Mouse (Mus musculus): ENCODE data around the gene Nkx2-9.

Gene Nkx2-9

DNA sequence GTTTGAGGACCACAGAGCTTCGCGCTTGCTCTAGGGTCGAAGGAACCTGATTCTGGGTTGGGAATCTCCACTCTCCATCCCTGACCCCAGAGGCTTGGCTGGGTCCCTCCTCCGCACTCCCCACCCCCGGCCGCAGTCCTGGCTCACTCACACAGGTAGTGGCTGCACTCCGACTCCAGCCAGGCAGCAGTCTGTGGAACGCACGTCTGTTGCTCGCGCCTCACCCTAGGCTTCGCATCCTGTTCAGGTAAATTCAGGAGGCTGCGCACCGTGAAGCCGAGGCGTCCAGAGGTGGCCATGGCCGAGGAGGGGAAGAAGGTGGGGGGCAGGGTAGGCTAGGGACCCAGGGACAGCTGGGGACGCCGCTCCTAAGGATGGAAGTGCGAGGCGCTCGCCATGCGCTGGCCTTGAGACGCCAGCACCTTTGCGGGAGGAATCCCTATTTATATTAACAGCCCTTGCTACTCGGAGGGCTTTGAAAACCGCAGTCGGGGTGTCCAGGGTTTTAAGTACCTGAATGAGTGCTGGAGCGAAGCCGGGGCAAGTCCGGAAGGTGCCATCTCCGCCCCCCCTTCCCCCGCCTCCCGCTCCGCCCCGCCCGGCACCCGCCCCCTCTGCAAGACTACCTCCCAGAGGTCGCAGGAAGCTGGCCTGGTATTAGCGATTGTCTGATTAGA lies at the start of gene Nkx2-9:
Gene Nkx2-9, minus strand, starts transcription at position 524 of the 677 bp plus-strand sequence.
- DNase-seq, result no peak

DNA sequence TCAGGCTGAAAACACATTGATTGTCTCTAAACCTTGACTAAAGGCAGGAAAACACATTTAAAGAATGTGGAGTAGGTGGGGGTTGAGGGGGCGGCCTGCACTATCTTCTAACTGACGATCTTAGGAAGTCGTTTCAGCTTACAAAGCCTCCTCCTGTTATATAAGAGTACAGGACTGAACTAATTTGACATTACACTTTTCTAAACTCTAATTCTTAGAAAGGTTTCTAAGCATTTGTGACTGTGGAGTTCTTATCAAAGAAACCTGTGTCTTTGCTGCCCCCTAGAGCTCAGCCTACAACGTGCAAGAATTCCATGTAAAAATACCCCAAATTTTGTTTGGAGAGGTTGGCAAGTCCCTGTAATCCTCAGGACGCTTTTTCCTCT lies 24.1 kb upstream of the Nkx2-9 start:
- no peak for DNase-seq

DNA sequence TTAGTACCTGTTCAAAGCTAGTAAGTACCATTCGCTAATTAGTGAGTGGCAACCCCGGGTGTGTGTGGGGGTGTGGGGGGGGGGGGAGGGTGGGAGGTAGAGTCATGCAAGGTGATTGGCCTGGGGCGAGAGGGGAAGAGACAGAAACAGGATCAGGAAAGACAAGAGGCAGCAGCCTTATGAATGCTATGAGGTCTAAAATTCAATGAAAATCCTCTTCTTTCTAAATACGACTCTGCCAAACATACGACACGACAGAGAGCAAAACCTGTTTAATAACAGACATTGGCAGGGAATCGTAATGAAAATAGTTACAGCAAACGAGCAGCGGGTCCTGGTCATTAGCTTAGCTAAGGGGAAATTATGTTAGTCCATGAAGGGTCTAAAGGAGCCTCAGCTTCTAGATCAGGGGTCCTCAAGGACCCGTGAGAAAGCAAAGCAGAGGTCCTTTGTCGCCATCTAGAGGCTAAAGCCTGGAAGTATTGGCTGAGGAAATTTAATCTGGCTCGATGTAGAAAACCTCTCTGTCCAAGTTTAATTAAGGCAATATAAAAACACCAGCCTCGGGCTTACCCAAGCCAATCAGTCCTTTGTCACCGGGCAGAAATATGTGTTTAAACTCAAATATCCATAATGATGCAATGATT lies 23.6 kb upstream of the Nkx2-9 start:
- DNase-seq, result no peak

DNA sequence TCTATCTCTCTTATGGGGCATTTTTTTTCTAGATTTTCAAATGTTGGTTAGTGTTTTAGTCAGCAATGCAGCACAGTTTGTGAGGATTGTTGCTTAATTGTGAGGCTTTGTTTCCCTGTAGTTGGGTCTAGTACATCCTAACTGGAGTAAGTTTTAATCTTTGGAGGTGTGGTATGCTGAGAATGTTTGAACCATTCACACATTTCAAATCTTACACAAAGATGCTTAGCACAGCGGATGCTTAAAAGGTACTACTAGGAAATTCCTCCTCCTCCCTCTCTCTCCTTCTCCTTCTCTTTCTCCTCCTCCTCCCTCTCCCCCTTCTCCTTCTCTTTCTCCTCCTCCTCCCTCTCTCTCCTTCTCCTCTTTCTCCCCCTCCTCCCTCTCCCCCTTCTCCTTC lies 3.0 kb upstream of the Nkx2-9 start:
- no peak for DNase-seq

DNA sequence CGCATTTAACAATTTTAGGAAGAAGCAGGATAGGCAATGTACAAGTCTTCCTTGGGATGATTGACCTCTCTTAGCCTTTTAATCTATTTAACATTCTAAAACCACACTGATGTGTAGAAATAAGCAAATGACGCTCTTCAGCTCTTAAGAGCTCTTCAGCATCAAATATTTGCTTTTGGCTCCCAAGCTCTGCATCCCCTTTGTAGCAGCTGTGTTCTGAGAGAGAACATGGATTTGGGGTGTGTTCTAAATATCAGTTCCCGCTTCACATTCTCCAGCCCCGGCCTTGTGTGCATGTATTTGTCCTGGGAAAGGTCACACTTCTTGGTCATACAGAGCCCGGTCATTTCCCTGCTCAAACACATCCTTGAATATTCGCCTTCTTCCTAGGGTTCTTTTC lies 2.3 kb upstream of the Nkx2-9 start:
- DNase-seq, result no peak

DNA sequence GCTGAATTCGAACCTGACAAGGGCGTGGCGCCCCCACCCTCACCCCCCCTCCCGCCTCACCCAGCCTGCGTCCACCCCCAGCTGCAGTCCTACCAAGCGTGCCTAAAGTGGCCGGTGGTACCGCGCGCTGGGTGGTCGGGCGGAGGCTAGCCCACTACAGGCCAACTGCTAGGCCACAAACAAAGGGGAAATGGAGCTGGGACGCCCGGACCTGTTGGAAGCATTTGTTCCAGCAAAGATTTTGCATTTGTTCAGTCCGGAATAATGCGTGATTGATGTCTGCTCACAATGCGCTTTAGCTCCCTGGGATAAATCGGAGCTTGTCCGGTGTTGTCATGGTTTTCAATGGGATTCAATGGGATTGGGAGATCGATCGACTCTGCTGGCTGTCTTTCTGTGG lies 1.4 kb upstream of the Nkx2-9 start:
- no peak for DNase-seq

DNA sequence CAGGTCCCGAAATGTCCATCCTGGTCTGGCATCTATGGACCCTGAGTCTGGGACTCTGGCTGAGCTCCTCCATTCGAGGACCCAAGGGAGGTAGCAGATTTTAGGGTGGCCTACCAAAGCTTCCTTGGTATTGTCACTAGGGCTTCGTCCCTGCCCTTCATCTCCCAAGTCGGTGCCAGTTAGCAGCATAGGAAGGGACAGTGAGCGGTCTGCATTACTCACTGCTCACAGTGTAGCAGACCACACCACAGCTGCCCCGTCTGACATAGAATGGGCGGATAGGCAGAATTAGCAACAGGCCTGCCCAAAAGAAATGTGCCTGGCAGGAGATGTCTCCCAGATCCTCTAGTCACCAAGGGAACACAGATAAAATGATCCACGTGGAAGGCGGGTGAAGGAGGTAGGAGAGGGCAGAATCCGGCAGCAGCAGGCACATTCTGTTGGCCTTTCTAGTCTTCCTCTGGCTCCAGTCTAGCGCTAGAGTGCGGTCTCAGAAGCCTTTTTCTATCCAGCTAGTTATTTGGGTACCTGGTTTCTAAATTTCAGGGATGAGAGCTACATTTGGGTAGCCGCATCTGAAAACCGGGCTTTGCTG lies 929 bp upstream of the Nkx2-9 start:
- no peak for DNase-seq

DNA sequence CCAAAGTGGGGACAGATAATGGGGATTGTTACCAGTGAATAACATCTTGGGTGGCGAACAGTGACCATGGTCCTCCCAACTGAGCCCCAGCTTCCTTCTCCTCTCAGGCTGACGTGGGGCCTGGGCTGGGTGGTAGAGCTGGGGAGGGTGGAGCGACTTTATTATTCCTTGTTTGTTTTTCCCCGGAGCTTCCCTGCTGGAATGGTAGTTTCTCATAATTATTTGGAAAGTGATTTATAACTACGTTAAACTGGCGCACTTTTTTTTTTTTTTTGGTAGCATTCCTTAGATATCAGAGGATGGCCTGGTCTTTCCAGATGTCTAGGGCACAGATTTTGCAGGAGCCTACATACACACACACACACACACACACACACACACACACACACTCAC lies 350 bp upstream of the Nkx2-9 start:
- no peak for DNase-seq

DNA sequence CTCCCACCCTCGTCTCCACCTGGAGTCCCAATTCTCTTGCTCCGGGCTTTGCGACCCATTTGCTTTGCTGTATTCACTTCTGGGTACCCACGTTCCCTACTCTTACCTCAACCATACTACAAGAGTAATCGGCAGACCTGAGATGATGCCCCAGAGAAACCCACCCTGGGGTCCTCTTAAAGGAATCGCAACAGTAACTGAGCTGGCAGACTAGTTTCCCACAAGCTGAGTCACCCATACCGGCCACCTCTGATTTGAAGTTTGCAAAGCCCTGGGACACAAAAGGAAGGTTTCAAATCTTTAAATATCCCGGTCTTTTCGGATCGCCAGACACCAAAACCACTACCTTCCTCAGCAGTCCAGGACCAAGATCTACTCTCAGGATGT lies 742 bp downstream of the Nkx2-9 start:
- no peak for DNase-seq

DNA sequence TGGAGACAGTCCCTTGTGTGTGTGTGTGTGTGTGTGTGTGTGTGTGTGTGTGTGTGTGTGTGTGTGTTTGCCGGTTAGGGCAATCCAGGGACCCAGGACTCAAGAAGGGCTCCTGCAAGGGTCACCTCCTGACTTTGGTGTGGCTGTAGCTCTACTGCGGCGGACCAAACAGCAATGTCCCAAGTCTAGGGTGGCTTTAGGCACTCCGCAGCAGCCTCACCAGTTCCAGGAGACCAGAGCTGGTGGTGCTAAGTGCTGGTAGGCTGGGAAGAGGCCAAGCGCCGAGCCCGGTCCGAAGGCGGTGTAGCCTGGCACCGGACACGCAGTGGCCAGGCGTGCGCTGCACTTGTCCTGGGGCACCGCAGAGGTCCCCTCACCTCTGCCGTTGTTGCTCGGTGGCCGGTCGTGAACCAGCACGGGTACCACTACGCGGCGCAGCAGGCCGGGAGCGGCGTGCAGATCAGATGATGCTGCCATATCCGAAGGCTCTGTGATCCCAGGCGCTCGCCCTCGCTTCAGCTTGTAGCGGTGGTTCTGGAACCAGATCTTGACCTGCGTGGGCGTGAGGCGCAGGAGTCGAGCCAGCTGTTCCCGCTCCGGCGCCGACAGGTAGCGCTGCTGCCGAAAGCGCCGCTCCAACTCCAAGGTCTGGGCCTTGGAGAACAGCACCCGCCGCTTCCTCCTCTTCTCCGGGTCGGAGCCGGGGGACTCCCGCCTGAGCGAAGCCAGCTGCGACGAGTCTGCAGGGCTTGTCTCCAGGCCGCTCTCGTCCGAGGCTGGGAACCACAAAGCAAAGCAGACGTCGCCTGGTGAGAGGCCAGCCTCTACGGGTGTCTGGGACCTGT lies 1.4 kb downstream of the Nkx2-9 start:
- no peak for DNase-seq

DNA sequence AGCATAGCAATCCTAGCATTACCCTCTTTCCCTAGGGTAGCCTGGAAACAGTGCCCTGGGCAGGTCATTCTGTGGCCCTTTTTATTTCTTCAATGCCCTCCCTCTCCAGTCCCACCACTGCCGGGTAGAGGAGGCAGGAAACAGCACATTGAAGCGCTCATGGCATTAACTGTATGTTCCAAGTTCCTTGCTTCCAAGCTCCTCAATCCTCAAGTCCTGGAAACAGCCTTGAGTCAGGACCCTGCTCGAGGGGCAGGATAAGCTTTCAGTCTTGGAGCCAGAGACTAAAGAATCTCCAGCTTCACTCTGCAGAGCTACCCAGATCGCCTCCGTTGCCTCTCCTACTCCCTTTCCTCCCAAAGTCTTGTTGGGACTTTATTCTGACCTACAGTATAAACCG lies 2.2 kb downstream of the Nkx2-9 start:
- no peak for DNase-seq

DNA sequence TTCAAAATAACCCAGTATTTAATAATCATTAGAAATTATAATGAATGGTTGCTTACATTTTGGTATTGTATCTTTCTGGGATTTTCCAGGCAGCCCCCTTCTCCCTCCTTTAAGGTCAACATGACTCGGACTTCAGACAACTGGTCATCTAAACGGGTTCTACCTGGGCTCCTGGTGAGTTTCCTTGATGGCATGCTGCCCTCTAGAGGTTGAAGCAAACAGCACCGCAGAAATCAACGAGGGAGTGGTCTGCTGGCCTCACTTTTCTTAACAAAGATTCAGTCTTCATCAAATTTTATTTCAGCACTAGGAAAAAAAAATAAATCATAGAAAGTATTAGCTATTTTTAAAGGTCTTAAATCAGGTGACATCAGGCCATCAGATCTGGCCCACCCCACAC lies 21.4 kb downstream of the Nkx2-9 start:
- DNase-seq, result no peak

DNA sequence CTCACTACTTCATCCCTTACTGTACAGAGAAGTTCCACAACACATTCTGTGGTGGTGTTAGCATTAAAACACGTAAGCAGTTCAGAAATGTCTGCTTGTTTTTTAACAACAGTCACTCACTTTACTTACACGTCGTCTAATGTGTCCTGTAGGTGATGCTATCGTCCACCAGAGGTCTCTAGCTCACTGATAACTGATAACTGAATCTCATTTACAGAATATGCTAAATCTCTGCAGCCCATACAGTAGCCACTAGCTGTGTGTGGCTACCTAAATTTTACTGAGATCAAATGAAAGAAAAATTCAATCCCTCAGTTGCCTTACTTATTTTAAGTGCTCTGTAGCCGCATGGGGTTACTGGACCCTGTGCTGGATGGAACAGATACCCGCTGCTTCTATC lies 25.3 kb downstream of the Nkx2-9 start:
- DNase-seq, result no peak
